Mouse (Mus musculus) heart, adult 2 months (tissue): ENCODE data around the gene Srrm4. TPM values are rescaled to one million over a fixed set of nuclear protein-coding genes. Genes with fewer than 3 reads are reported as not detected.

ENCODE experiments used
- DNase-seq, 2 experiments: peaks; one replicate each; pipeline ENCODE4 v3.0.0; 2021
- H3K27ac ChIP-seq: fragments of 200-600 bp; 2 replicates; pipeline ENCODE4 v1.8.1; 2022
- H3K27me3 ChIP-seq: fragments of 200-500 bp; 2 replicates; pipeline ENCODE4 v1.6.1; 2012; ENCODE audit warnings: mild to moderate bottlenecking, low read length, inconsistent platforms, mixed read lengths; ENCODE audit not compliant: control insufficient read depth, insufficient read depth
- H3K36me3 ChIP-seq: fragments of 200-500 bp; 2 replicates; pipeline ENCODE4 v1.6.1; 2012; ENCODE audit warnings: low read length, inconsistent platforms; ENCODE audit not compliant: control insufficient read depth, insufficient read depth
- H3K4me1 ChIP-seq: fragments of 200-500 bp; 2 replicates; pipeline ENCODE4 v1.6.1; 2011; ENCODE audit warnings: low read length; ENCODE audit not compliant: control insufficient read depth, insufficient read depth
- H3K4me3 ChIP-seq: fragments of 200-600 bp; 2 replicates; pipeline ENCODE4 v1.8.1; 2022
- H3K79me2 ChIP-seq: fragments of 200-500 bp; replicated peaks from 2 replicates; pipeline ENCODE4 v1.6.1; 2012; ENCODE audit warnings: mild to moderate bottlenecking, inconsistent platforms, low read length, moderate library complexity, mixed read lengths; ENCODE audit not compliant: control insufficient read depth, insufficient read depth
- H3K9ac ChIP-seq: fragments of 200-500 bp; 2 replicates; pipeline ENCODE4 v1.6.1; 2012; ENCODE audit warnings: low read depth, mild to moderate bottlenecking, control low read depth, inconsistent platforms, low read length, mixed read lengths
- CTCF ChIP-seq: fragments of 200-600 bp; IDR thresholded peaks from 2 replicates; pipeline ENCODE4 v1.8.1; 2022; ENCODE audit warnings: antibody characterized with exemption, mild to moderate bottlenecking, moderate library complexity
- EP300 ChIP-seq: fragments of 200-500 bp; IDR thresholded peaks from 2 replicates; pipeline ENCODE4 v1.6.1; 2011; ENCODE audit warnings: low read depth, low read length, control low read depth; ENCODE audit not compliant: insufficient read depth
- POLR2A ChIP-seq: fragments of 200-500 bp; IDR thresholded peaks from 2 replicates; pipeline ENCODE4 v1.6.1; 2011; ENCODE audit warnings: mild to moderate bottlenecking, low read depth, low read length, control low read depth; ENCODE audit not compliant: insufficient read depth
- WGBS: fragments of 180-500 bp; shearing (Covaris S2); methylation state at CpG from one replicate; pipeline ENCODE4 v1.1.7; 2018; 5-methylcytosine and 5-hydroxymethylcytosine counted together
- intact Hi-C: fragments of 180-260 bp; cut with DNase I; formaldehyde crosslinking; loops from one replicate; pipeline ENCODE4 v1.15.1; 2025
- polyA plus RNA-seq: library from polyadenylated mRNA; depleted of rRNA; stranded (reverse); fragments of >200 nt; gene quantifications from 2 replicates; pipeline ENCODE4 v1.2.3, GENCODE M21; 2012
- total RNA-seq, 2 experiments: library from RNA; stranded (reverse); gene quantifications; 2 replicates each; pipeline ENCODE4 v1.2.3; 2021

Srrm4 gene
- total and polyA plus RNA-seq, 3 experiments = 7.7 to 12.2 (median 9.3) TPM

DNA sequence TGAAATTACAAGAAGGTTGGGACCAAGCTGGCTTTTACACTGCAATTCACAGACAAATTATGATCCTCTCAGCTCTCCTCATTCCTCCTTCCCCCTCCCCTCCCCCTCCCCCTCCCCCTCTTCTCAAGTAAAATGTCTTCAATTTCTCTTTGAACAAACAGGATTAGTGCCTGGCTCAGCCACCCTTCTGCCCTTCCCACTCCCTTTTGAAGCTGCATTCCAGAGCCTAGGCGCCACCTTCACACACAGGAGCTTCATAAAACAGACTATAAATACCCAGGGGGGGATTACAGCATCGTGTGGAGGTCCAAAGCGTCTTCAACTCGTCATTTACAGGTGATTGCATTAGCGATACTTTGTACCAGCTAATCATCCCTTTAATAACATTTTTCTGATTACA lies 175.4 kb downstream of the Srrm4 start:
- TF ChIP-seq POLR2A (no peak), CTCF (no peak), EP300 (no peak)

DNA sequence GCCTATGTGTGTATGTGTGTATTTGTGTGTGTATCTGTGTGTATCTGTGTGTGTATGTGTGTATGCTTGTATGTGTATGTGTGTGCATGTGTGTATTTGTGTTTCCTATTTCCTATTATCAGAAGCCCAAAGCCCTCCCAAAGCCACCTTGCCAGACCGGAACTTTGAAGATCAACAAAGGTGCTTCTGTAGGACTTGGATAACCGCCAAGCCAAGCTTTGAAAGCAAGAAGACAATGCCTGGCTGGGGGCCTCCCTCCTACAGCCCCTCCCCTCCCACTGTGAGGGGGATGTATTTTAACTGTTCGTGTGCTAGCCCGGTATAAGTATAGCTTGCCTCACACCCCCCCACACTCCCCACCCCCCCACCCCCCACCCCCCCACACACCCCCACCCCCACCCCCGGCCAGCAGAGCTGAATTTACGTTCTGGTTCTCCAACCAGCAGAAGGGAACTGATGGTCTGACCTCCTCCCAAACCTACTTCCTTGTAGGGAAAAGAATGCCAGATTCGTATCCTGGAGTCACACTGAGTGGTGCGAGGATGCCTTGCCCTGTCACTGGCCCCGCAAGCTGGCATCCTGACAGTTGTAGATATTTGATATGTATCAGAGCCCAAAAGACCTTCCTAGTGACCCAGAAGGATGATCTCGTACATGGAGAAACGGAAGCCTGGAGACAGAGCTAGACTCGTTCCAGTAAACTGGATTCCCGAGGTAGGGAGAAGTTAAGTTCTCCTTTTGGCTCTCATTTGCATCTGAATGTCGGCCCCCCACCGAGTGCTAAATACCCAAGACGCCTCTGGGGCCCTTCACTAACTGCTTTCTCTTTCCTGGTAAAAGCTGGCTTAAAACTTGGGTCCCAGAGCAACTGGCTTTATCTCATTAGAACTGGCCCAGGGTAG lies 181.7 kb downstream of the Srrm4 start:
- peaks cover 16% of the 10 kb centered on the region for H3K36me3 ChIP-seq
- no peak overlapping the region for H3K27ac ChIP-seq
- no peaks in the 10 kb centered on the region for H3K27me3 ChIP-seq
- intact Hi-C loops = no loop called here
- no peak overlapping the region for H3K9ac ChIP-seq
- no peaks in the 10 kb centered on the region for H3K79me2 ChIP-seq
- TF ChIP-seq CTCF = no peak
- no peak for DNase-seq
- no peak overlapping the region for H3K4me3 ChIP-seq
- H3K4me1 ChIP-seq = peaks cover 10% of the 10 kb centered on the region
- WGBS = 19% methylated on average over 15 of the region's 16 CpGs

More for the DNA sequence above, 175.4 kb downstream of the Srrm4 start:
- Histone ChIP-seq H3K27me3 (no peaks in the 10 kb centered on the region), H3K4me1 (peaks cover 6% of the 10 kb centered on the region), H3K79me2 (no peaks in the 10 kb centered on the region), H3K36me3 (peaks cover 3% of the 10 kb centered on the region; the same call in 1 of the 2 replicates), H3K27ac (no peak overlapping the region), H3K4me3 (no peak overlapping the region), H3K9ac (no peak overlapping the region)
- intact Hi-C loops = no loop called here
- DNase-seq = no peak
- WGBS = 48% methylated on average over 5 of the region's 5 CpGs

DNA sequence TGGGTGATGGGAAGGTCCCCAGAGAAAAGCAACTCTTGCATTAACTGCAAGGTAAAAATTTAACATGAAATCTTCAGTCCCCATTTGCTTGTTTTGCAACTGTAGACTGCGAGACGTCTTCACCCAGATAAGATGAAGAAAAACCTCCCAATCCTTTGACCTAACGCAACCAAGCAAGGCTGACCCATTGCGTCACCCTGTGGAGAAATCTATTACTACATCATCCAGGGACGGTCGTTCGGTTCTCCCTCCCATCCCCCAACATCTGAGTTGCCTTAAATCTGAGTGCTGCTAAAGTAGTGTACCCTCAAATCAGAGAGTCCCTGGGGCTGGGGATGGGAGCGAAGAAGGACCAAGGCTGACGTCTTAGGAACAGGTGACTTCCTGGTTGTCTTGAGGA lies 182.7 kb downstream of the Srrm4 start:
- Histone ChIP-seq H3K27ac (no peak overlapping the region), H3K27me3 (no peaks in the 10 kb centered on the region), H3K4me1 (peaks cover 10% of the 10 kb centered on the region), H3K9ac (no peak overlapping the region), H3K79me2 (no peaks in the 10 kb centered on the region), H3K36me3 (peaks cover 16% of the 10 kb centered on the region), H3K4me3 (no peak overlapping the region)
- WGBS = 69% methylated on average over 9 of the region's 9 CpGs
- no peak for DNase-seq
- intact Hi-C loops = no loop called here
- peak; percentile 25; the same call in 1 of the 2 replicates for TF ChIP-seq CTCF
- TF ChIP-seq EP300 = no peak
- no peak for TF ChIP-seq POLR2A

DNA sequence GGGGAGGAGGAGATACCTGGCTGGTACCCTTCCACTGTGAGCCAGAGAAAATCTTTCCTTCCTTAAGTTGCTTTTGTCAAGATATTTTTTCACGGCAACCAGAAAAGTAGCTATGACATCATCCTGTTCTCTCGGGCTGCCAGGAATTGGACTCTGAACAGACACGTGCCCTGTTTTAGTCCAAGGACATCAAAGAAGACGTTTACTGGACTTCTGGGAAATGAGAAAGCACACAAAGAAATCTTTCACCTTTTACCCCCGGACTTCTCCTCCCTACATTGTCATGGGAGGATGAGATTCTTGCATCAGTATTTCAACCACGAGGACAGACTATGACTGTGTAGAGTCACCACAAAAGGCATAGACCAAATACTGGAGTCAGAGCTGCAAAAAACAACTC lies 183.7 kb downstream of the Srrm4 start:
- no peak for TF ChIP-seq EP300
- TF ChIP-seq POLR2A = no peak
- intact Hi-C loops = no loop called here
- DNase-seq = no peak
- Histone ChIP-seq H3K27me3 (no peaks in the 10 kb centered on the region), H3K79me2 (no peaks in the 10 kb centered on the region), H3K27ac (peak overlapping the region; percentile 0), H3K36me3 (peaks cover 16% of the 10 kb centered on the region), H3K4me3 (no peak overlapping the region), H3K4me1 (peaks cover 8% of the 10 kb centered on the region), H3K9ac (no peak overlapping the region)
- 4% methylated on average over 6 of the region's 6 CpGs for whole genome bisulfite sequencing

DNA sequence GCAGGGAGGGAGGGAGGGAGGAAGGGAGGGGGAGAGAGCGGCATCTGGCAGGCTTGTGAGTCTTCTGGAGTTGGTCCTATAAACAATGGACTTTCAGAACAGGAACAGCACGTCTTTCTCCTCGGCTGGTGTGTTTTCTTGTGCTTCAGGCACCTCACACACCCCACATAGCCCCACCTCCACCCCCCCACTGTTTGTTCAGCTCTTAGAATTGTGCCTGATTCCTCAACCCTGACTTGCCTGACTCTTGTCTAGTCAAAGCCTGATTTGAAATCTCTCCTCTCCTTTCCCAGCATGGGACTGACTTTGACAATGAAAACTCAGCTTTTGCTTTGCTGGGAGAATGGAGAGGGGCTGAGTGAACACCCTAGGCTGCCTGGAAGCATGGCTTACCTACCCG lies 184.3 kb downstream of the Srrm4 start:
- intact Hi-C loops = no loop called here

DNA sequence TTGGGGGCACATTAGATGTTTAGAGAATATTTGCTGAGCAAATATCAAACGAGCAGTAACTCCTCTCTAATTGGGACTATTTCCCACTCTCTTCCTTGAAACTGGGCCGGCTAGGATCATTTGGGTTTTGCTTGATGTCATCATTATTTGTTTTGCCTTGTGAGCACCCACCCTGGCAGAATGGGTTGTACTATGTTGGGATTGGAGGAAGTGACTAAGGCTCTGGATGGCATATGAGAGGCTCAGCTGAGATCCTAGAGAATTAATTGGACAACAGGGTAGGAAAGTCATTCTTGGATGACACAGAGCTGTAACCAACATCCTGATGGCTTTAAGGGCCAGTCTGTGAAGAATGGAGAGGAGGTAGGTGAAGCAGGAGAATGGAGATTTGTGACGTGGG lies 185.1 kb downstream of the Srrm4 start:
- WGBS = 64% methylated on average over 3 of the region's 3 CpGs
- TF ChIP-seq EP300 = no peak
- TF ChIP-seq POLR2A = no peak
- no peak for TF ChIP-seq CTCF
- intact Hi-C loops = no loop called here
- peaks cover 16% of the 10 kb centered on the region for H3K36me3 ChIP-seq
- peaks cover 6% of the 10 kb centered on the region for H3K4me1 ChIP-seq
- H3K27me3 ChIP-seq = no peaks in the 10 kb centered on the region
- no peaks in the 10 kb centered on the region for H3K79me2 ChIP-seq
- no peak overlapping the region for H3K27ac ChIP-seq
- H3K4me3 ChIP-seq = no peak overlapping the region
- DNase-seq = no peak
- H3K9ac ChIP-seq = no peak overlapping the region

More for the DNA sequence above, 184.3 kb downstream of the Srrm4 start:
- Histone ChIP-seq H3K27ac (peak overlapping the region; percentile 0), H3K36me3 (peaks cover 16% of the 10 kb centered on the region), H3K27me3 (no peaks in the 10 kb centered on the region), H3K79me2 (no peaks in the 10 kb centered on the region), H3K4me3 (no peak overlapping the region), H3K4me1 (peaks cover 6% of the 10 kb centered on the region), H3K9ac (no peak overlapping the region)
- no peak for DNase-seq
- WGBS = 23% methylated on average over 4 of the region's 4 CpGs
- TF ChIP-seq POLR2A (no peak), CTCF (no peak), EP300 (no peak)
